Mouse (Mus musculus) heart, postnatal 14 days (tissue): ENCODE results near the gene Sned1. TPM values are rescaled to one million over a fixed set of nuclear protein-coding genes. Genes with fewer than 3 reads are reported as not detected.
A peak's percentile ranks its signal among the peaks of the same experiment; 100 is the strongest.
"Not testable (repeated sequence)": the region's sequence is repeated elsewhere in the genome, so short reads cannot be mapped to it uniquely, and the experiment has no call there.

Experiments used
- DNase-seq, 2 experiments: peaks; one replicate each; pipeline ENCODE4 v3.0.0; 2021 to 2022
- intact Hi-C: fragments of 180-260 bp; cut with DNase I; formaldehyde crosslinking; loops from one replicate; pipeline ENCODE4 v1.15.1; 2025
- microRNA-seq, 2 experiments: library from miRNA; unstranded; fragments of <30 nt; microRNA quantifications; one replicate each; pipeline ENCODE4 v1.2.0; 2021 to 2022
- total RNA-seq, 2 experiments: library from RNA; stranded (reverse); gene quantifications; 2 replicates each; pipeline ENCODE4 v1.2.3; 2021

Gene Sned1
- total RNA-seq, 2 experiments from 2014 or later = 16.2 to 19.0 TPM

- intact Hi-C loops, DNase-seq: not testable (repeated sequence)
Observed at GRCm38 (mm10) chr1:93294491-93294890, 58.9 kb downstream of the Sned1 start.

GRCm38 (mm10) chr1:93299791-93300190 lies 64.2 kb downstream of the Sned1 start:
- intact Hi-C loops = no loop called here
- no peak for DNase-seq

DNA sequence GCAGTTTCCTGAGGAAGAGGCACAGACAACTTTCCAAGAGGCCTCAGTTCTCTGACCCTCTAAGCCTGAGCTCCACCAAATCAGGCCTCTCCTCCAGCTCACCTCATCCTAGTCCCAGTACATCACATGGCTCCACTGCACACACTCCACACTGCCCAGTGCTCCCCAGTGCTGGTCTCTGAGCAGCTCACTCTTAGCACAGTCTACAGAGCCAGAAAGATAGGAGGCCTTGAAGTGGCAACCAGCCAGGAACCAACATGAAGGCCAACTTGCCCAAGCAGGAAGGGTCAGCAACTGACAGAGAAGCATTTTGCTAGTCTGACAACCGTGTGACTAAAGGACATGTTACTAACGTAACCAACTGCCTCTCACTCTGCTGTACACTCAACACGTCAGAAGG lies 64.9 kb downstream of the Sned1 start:
- intact Hi-C loops = no loop called here

GRCm38 (mm10) chr1:93305581-93306337 lies 70.1 kb downstream of the Sned1 start, which contains the start of gene Mterf4:
TSS of gene Mterf4 (minus strand) at chr1:93305915.
- intact Hi-C loops = no loop called here

More for the DNA sequence above, 64.9 kb downstream of the Sned1 start:
- peak; percentile 20 to 31 for DNase-seq

DNA sequence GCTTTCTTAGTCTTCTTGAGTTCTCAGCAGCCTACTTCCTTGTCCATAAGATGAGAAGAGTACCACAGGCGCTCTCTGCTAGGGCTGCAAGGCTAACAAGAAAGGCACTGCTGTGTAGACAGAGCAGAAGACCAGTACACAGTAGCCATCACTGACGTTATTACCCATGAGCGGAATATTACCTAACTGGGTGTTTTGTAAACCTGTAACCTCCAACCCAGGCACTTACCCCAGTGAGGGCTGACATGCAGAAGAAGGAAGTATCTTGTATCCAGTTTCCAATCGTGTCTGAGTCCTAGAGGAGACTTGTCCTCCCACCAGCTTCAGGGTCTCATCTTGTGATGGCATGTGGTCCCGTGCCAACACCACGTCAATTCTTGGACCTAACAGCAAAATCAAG lies 88.3 kb downstream of the Sned1 start:
- intact Hi-C loops = no loop called here
- no peak for DNase-seq

More at GRCm38 (mm10) chr1:93305581-93306337, 70.1 kb downstream of the Sned1 start, which contains the start of gene Mterf4:
- peak; percentile 77 to 84 for DNase-seq

GRCm38 (mm10) chr1:93326446-93326845 lies 90.8 kb downstream of the Sned1 start:
- intact Hi-C loops = no loop called here

DNA sequence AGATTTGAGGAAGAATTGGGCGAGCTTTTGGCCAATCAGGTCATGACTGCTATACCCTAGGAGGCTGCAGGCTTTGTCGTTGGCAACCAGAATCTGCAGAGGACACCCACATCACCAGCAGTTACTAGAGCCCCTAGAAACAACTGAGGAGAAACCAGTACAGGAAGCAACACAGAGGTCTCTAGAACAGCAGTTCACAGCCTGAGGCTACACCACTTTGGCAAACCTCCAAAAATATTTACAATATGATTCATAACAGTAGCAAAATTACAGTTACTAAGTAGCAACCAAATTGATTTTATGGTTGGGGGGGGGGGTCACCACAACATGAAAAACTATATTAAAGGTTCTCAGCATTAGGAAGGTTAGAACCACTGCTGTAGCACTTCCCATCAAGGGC lies 99.0 kb downstream of the Sned1 start:
- no peak for DNase-seq
- intact Hi-C loops = no loop called here

More at GRCm38 (mm10) chr1:93326446-93326845, 90.8 kb downstream of the Sned1 start:
- DNase-seq = no peak

DNA sequence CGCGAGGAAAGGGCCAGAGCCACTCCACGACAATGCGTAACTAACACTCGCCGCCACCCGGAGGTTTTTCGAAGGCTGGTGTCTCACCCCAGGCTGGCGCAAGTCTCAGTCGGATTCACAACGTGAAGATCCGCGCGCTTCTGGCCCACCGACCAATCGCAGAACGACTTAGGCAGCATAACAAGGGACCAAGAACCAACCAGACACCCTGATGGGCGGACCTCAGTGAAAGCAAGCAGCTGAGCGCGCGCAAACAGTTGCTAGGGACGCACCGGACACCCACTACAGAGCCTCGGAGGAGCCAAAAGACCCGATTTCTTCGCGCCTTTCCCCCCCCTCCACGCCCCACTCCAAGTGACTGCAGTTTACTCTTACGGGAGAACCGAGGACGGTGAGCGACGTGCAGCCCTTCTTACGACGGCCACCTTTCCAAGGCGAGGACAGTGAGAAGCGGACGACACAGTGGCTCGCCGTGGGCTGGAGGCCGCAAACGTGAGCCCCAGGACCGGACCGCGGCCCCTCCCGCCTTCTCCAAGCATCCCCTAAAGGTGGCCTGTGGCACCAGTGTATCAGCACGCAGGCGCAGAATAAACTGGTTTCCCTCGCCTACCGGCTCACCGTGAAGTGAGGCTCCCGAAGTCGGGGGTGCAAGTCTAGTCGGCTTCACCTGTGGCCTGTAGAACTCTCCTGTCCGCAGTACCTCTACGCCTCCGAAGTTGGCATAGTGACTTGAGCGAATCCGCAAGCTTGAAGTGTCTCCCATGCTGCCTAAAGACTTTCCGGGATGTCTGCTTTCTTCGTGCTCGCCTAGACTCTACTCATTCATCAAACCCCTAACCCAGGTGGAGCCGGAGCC lies 107.2 kb downstream of the Sned1 start, which contains the start of the genes Ppp1r7 and Pask:
TSS of gene Ppp1r7 (plus strand) at position 207 of the 856 bp plus-strand sequence.
TSS of gene Pask (minus strand) at position 835 of the 856 bp plus-strand sequence.
- intact Hi-C loops = loop anchor here (2.0 to 10.0 kb wide), 5 partner anchors 106 to 388 kb away; partner anchors contain the start of genes Farp2, Gpr35, Hdlbp and Sned1
- peak; percentile 92 to 95 for DNase-seq

DNA sequence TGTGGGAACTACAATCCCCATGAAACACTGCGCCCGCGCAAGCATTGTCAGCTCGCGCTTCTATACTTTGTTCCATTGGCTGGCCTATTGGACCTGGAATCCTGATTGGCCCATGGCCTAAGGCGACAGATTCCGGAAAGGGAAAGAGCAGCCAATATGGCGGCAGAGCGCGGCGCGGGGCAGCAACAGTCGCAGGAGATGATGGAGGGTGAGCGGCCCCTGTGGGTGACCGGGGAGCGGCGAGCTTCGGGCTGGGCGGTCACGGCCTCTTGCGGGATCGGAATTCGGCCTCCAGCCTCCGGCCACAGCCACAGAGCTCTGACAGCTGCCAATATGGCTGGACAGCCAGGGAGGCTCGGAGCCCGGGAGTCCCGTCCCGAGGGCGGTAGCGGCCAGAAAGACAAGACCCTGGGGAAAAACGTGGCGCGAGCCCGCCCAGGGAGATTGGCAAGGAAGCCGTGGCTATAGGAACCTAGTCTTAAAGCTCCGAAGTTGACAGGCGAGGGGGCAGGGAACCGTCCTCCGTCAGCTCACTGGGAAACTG lies 107.9 kb downstream of the Sned1 start:
- intact Hi-C loops = loop anchor here (2.0 to 10.0 kb wide), 5 partner anchors 106 to 389 kb away; partner anchors contain the start of genes Farp2, Gpr35, Hdlbp and Sned1
- peak; percentile 91 to 94 for DNase-seq

GRCm38 (mm10) chr1:93347176-93347575 lies 111.5 kb downstream of the Sned1 start:
- no peak for DNase-seq
- intact Hi-C loops = loop anchor here (10.0 kb wide), 2 partner anchors 128 to 392 kb away; partner anchors contain the start of genes Gpr35 and Hdlbp

GRCm38 (mm10) chr1:93349701-93350100 lies 114.1 kb downstream of the Sned1 start:
- no peak for DNase-seq
- intact Hi-C loops = loop anchor here (10.0 kb wide), 2 partner anchors 125 to 395 kb away; partner anchors contain the start of genes Gpr35 and Hdlbp

Small RNA genes within 50 kb of the gene (microRNA-seq; reads per million reads assigned to microRNA genes)
- 0.27 to 0.48 reads per million in 2 experiments for gene Mir6901
- 0 to 0.27 reads per million in 2 experiments for gene Mir6902

Other genes with a start within 250 kb of the Sned1 start
- gene Aqp12, start 229.5 kb upstream of the Sned1 start, total RNA-seq = not detected
- 1 to 10 TPM; 1.7 to 2.6 TPM for gene Kif1a, start 133.9 kb upstream of the Sned1 start, total RNA-seq
- not detected for gene Agxt, start 100.6 kb upstream of the Sned1 start, total RNA-seq
- gene 2310007B03Rik, start 74.9 kb upstream of the Sned1 start, total RNA-seq = not detected
- under 1 TPM; 0.20 to 0.24 TPM for gene Crocc2, start 67.1 kb upstream of the Sned1 start, total RNA-seq
- gene Mterf4, start 70.1 kb downstream of the Sned1 start, total RNA-seq = 10 to 100 TPM; 14.7 to 14.9 TPM
- 10 to 100 TPM; 21.9 to 25.6 TPM for gene Ppp1r7, start 107.0 kb downstream of the Sned1 start, total RNA-seq
- 1 to 10 TPM; 1.0 to 1.1 TPM for gene Pask, start 107.6 kb downstream of the Sned1 start, total RNA-seq
- gene Ano7, start 138.1 kb downstream of the Sned1 start, total RNA-seq = not detected
- 100 to 1,000 TPM; 403 to 417 TPM for gene Hdlbp, start 243.0 kb downstream of the Sned1 start, total RNA-seq